Mouse (Mus musculus) neural tube, embryonic 14.5 days (tissue): Measurements from ENCODE around the gene Gm20388. TPM values are rescaled to one million over a fixed set of nuclear protein-coding genes. Genes with fewer than 3 reads are reported as not detected.

Source experiments
- ATAC-seq: fragments of 200-750 bp; cut with Nextera tagmentation; 2 replicates; pipeline ENCODE4 v1.8.0; 2017; ENCODE audit warnings: low read depth, mild to moderate bottlenecking, moderate TSS enrichment, moderate library complexity
- H3K27ac ChIP-seq: fragments of 300-500 bp; sonication (generic); 2 replicates; pipeline ENCODE4 v1.5.1; 2014; ENCODE audit warnings: low read depth, mild to moderate bottlenecking, control low read depth, low read length, moderate library complexity, mixed read lengths
- H3K27me3 ChIP-seq: fragments of 300-500 bp; sonication (generic); 2 replicates; pipeline ENCODE4 v1.6.1; 2014; ENCODE audit warnings: low read length; ENCODE audit not compliant: control insufficient read depth, insufficient read depth
- H3K36me3 ChIP-seq: fragments of 300-500 bp; sonication (generic); 2 replicates; pipeline ENCODE4 v1.6.1; 2014; ENCODE audit warnings: low read length, mixed read lengths; ENCODE audit not compliant: control insufficient read depth, insufficient read depth
- H3K4me1 ChIP-seq: fragments of 300-500 bp; sonication (generic); 2 replicates; pipeline ENCODE4 v1.6.1; 2014; ENCODE audit warnings: low read length; ENCODE audit not compliant: control insufficient read depth, insufficient read depth
- H3K4me2 ChIP-seq: fragments of 300-500 bp; sonication (generic); 2 replicates; pipeline ENCODE4 v1.6.1; 2014; ENCODE audit warnings: mild to moderate bottlenecking, low read depth, low read length, control low read depth
- H3K4me3 ChIP-seq: fragments of 300-500 bp; sonication (generic); 2 replicates; pipeline ENCODE4 v1.5.1; 2014; ENCODE audit warnings: low read depth, low read length, control low read depth, mixed read lengths
- H3K9ac ChIP-seq: fragments of 300-500 bp; sonication (generic); replicated peaks from 2 replicates; pipeline ENCODE4 v1.6.1; 2014; ENCODE audit warnings: low read depth, mild to moderate bottlenecking, control low read depth, low read length, mixed read lengths
- H3K9me3 ChIP-seq: fragments of 300-500 bp; sonication (generic); 2 replicates; pipeline ENCODE4 v1.6.1; 2016; ENCODE audit warnings: low read length; ENCODE audit not compliant: control insufficient read depth
- WGBS: fragments of 180-500 bp; shearing (Covaris S2); extraction: QIAGEN DNeasy Blood & Tissue Kit; methylation state at CpG from one replicate; pipeline ENCODE4 v1.1.7; 2014; 5-methylcytosine and 5-hydroxymethylcytosine counted together
- polyA plus RNA-seq: library from polyadenylated mRNA; unstranded; fragments of >200 nt; fragmentation: Nextera tagmentation; extraction: Ambion mirVana; gene quantifications from 2 replicates; pipeline ENCODE4 v1.2.1, GENCODE M21; 2014

Gene Gm20388
- polyA plus RNA-seq, 1 experiment from 2014 or later: 10.3 TPM

DNA sequence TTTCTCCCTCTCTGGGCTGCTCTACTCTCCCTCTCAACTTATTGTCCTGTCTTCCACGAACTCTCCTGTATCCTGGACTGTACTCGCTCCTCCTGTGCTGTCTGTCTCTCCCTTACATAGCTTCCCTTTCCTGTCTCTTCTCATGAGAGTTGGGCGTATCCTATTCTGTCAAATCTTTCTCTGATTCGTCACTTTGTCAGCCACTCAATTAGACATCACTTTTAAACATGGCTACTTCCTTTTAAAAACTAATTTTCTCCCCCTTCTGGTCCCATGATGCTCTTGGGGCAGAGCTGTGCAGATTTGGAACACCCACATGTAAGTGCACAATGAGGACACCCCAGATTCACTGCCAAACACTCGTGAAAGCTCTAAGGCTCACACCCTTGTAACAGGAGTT lies 905.7 kb downstream of the Gm20388 start:
- no peak for ATAC-seq
- no peak overlapping the region for H3K9ac ChIP-seq
- no peak overlapping the region for H3K27ac ChIP-seq

GRCm38 (mm10) chr8:120819906-120820305 lies 909.3 kb downstream of the Gm20388 start:
- Histone ChIP-seq H3K9ac (no peak overlapping the region), H3K4me1 (no peaks in the 10 kb centered on the region), H3K27me3 (no peaks in the 10 kb centered on the region; the same call in 1 of the 2 replicates), H3K27ac (no peak overlapping the region), H3K4me3 (no peak overlapping the region), H3K9me3 (no peaks in the 10 kb centered on the region), H3K4me2 (no peak overlapping the region), H3K36me3 (no peaks in the 10 kb centered on the region)
- no peak for ATAC-seq

More for the DNA sequence above, 905.7 kb downstream of the Gm20388 start:
- no peaks in the 10 kb centered on the region for H3K4me1 ChIP-seq
- WGBS: 84% methylated on average over 5 of the region's 5 CpGs
- no peaks in the 10 kb centered on the region for H3K36me3 ChIP-seq
- no peaks in the 10 kb centered on the region for H3K9me3 ChIP-seq
- no peak overlapping the region for H3K4me2 ChIP-seq
- no peak overlapping the region for H3K4me3 ChIP-seq
- no peaks in the 10 kb centered on the region; the same call in 1 of the 2 replicates for H3K27me3 ChIP-seq

DNA sequence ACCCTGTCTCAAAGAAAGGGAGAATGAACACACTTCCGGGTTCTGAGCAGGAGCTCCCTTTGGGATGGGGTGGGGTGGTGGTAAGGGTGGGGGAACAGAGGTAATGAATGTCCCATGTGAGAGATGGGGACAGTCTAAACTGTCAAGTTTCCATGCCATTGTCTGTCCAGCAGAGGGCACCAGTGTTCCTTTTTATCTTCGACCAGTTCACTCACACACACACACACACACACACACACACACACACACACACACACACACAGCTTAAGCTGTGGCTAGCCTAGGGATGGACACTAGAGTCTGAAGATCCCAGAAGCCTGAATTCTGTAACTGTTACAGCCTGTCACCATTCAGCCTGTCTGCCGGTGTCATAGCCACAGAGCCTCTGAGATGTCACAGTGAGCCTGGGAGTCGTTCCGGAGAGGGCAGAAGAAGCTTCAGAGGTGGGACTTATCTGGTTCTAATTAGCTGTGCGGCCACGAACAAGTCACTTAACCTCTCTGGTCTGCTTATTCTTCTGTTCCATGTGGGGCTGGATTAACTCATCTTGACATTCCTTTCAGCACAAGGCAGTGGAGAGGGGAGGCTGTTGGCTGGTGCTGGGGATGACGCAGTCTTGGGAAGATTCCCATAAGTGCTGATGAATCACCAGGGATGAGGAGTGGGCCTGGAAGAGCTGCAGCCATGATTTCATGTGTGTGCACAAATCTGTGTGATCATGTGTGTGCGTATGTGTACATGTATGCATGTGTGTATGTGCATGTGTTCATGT lies 910.9 kb downstream of the Gm20388 start:
- no peak overlapping the region for H3K4me3 ChIP-seq
- WGBS: 47% methylated on average over 9 of the region's 9 CpGs
- H3K36me3 ChIP-seq: no peaks in the 10 kb centered on the region
- H3K4me1 ChIP-seq: no peaks in the 10 kb centered on the region
- H3K27ac ChIP-seq: no peak overlapping the region
- H3K9me3 ChIP-seq: no peaks in the 10 kb centered on the region
- H3K27me3 ChIP-seq: no peaks in the 10 kb centered on the region; the same call in 1 of the 2 replicates
- no peak overlapping the region for H3K4me2 ChIP-seq
- no peak for ATAC-seq
- no peak overlapping the region for H3K9ac ChIP-seq

DNA sequence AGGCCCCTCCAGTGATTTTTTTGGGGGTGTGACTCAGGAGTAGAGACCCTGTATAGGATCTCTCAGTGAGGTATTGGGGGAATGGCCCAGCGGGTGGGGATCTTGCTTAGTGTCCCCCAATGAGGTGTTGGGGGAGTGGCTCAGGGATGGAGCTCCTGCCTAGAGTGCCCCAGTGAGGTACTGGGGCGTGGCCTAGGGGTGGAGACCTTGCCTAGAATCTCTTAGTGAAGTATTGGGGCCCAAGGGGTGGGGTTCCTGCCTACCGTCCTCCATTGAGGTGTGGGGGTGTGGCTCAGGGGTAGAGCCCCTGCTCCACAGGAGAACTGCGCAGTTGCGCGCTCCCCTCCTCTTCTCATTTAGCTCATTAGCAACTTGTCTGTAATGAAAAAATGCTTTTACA lies 912.7 kb downstream of the Gm20388 start:
- H3K4me3 ChIP-seq: no peak overlapping the region
- H3K36me3 ChIP-seq: no peaks in the 10 kb centered on the region
- H3K27me3 ChIP-seq: no peaks in the 10 kb centered on the region; the same call in 1 of the 2 replicates
- no peak overlapping the region for H3K27ac ChIP-seq
- no peak overlapping the region for H3K4me2 ChIP-seq
- H3K4me1 ChIP-seq: no peaks in the 10 kb centered on the region
- H3K9me3 ChIP-seq: no peaks in the 10 kb centered on the region
- H3K9ac ChIP-seq: no peak overlapping the region
- no peak for ATAC-seq
- WGBS: 51% methylated on average over 6 of the region's 6 CpGs

GRCm38 (mm10) chr8:120823887-120824286 lies 913.2 kb downstream of the Gm20388 start:
- Histone ChIP-seq H3K4me2 (no peak overlapping the region), H3K4me3 (no peak overlapping the region), H3K9ac (no peak overlapping the region), H3K9me3 (no peaks in the 10 kb centered on the region), H3K27me3 (no peaks in the 10 kb centered on the region; the same call in 1 of the 2 replicates), H3K27ac (no peak overlapping the region), H3K4me1 (no peaks in the 10 kb centered on the region), H3K36me3 (no peaks in the 10 kb centered on the region)
- no peak for ATAC-seq
- 64% methylated on average over 8 of the region's 8 CpGs for WGBS

DNA sequence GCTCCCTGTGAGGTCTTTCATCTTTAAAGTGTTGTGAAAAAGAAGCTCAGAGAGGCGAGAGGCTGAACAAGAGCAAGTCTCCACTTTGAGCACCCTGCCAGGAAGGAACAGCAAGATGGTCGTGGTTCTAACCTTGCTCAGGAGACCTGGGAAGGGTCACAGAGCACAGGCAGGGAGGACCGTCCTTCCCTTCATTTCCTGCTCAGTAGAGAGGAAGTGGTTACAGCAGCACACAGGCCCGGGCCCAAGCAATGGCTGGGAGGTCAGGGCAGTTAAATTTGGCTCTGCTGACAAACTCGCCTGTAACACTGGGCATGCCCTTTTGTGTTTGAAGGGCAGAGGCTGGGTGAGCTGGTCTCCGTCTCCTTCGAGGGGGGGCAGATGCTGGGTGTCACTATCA lies 914.0 kb downstream of the Gm20388 start:
- Histone ChIP-seq H3K4me2 (no peak overlapping the region), H3K9me3 (no peaks in the 10 kb centered on the region), H3K27ac (no peak overlapping the region), H3K36me3 (no peaks in the 10 kb centered on the region), H3K4me3 (no peak overlapping the region), H3K4me1 (no peaks in the 10 kb centered on the region), H3K9ac (no peak overlapping the region), H3K27me3 (no peaks in the 10 kb centered on the region; the same call in 1 of the 2 replicates)
- ATAC-seq: no peak
- WGBS: 69% methylated on average over 7 of the region's 7 CpGs

GRCm38 (mm10) chr8:120828279-120828678 lies 917.6 kb downstream of the Gm20388 start:
- ATAC-seq: no peak
- Histone ChIP-seq H3K4me1 (0 out of 2 replicates have a peak, but pooled peaks cover 3% of the 10 kb centered on the region), H3K9me3 (no peaks in the 10 kb centered on the region), H3K4me3 (no peak overlapping the region), H3K27me3 (no peaks in the 10 kb centered on the region), H3K27ac (no peak overlapping the region), H3K4me2 (no peak overlapping the region), H3K36me3 (no peaks in the 10 kb centered on the region), H3K9ac (no peak overlapping the region)
- WGBS: 13% methylated on average over 14 of the region's 14 CpGs

DNA sequence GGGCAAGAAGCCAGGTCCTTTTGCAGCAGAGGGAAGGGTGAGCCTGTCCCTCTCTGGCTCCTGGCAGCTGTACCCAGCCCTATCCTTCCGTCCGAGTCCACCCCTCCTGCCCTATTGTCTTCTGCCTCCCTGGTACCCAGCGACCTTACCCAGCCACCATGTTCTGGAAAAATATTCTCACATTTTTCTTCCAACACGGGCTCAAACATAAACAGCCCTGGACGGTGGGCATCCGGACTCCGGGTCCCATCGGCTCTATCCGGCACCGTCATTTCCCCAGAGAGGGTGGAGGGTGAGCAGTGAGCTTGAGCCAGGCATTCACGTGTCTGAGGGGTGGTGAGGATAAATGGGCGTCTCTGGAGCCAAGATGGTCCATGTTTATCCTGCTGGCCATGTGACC lies 920.0 kb downstream of the Gm20388 start:
- no peaks in the 10 kb centered on the region for H3K9me3 ChIP-seq
- H3K4me2 ChIP-seq: no peak overlapping the region
- WGBS: 84% methylated on average over 12 of the region's 12 CpGs

DNA sequence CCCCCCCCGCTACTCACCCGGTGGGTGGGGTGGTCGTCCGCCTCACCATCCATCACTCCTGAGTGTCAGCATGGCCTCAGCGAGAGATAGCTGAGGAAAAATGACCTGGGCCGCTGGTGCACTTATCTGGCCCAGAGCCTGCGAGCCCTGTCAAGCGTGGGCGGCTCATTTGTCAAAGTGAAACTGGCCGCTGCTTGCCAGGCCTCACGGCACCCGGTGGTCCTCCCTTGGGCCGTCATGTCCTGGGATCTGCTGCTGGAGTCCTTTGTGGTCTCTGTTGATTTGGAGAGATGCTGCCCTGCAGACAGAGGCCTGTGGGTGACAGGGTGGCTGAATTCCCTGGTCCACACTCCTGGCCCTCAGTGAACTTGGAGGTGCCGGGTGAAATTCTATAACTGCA lies 921.4 kb downstream of the Gm20388 start:
- no peak overlapping the region for H3K4me3 ChIP-seq
- H3K36me3 ChIP-seq: no peaks in the 10 kb centered on the region
- no peaks in the 10 kb centered on the region for H3K27me3 ChIP-seq
- H3K4me2 ChIP-seq: no peak overlapping the region
- no peaks in the 10 kb centered on the region for H3K9me3 ChIP-seq
- 7% methylated on average over 10 of the region's 14 CpGs for WGBS
- H3K27ac ChIP-seq: no peak overlapping the region
- no peak for ATAC-seq
- H3K4me1 ChIP-seq: 0 out of 2 replicates have a peak, but pooled peaks cover 3% of the 10 kb centered on the region
- no peak overlapping the region for H3K9ac ChIP-seq

More for the DNA sequence above, 920.0 kb downstream of the Gm20388 start:
- 0 out of 2 replicates have a peak, but pooled peaks cover 3% of the 10 kb centered on the region for H3K4me1 ChIP-seq
- H3K27me3 ChIP-seq: no peaks in the 10 kb centered on the region
- ATAC-seq: no peak
- no peak overlapping the region for H3K27ac ChIP-seq
- no peak overlapping the region for H3K4me3 ChIP-seq
- H3K9ac ChIP-seq: no peak overlapping the region
- H3K36me3 ChIP-seq: no peaks in the 10 kb centered on the region
